Mouse (Mus musculus) heart, adult 11 months (tissue): ENCODE data around the gene Apc2.

Experiments used
- DNase-seq: peaks from one replicate; pipeline ENCODE4 v3.0.0; 2022

Gene Apc2

DNA sequence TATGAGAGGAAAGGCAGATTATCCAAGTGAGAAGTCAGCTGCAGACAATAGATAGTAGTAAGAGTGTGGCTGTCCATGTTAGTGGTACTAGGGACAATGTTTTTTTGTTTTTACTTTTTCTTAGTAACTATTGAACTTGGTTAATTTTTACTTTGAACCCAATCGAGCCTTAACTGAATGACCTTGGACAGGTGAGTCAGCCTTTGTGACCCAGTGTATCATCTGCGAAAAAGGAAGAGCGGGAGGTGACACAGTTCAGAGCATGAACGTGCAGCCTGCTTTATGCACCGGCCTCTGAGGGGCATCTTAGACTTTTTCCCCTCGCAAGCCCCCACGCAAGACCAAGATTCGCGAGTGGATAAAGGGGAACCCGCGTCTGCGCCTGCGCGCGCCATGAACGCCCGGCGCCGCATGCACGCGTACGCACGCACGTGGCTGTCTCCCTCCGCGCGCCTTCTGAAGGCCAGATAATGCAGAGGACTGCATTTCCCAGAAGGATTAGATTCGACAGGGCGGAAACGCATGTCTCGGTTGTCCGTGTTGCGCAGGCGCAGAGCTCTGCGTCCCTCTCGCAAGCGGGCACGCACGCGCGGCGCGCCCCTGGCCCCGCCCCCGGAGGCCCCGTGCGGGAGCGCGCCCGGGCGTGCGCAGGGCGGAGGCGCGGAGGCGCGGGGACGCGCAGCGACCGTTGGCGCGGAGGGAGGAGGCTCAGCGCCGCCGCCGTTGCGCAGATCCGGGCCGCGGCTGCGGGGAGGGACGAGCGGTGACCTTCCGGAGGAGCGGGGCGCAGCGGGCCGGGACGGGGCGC lies 31.2 kb upstream of the Apc2 start:
- DNase-seq = peak; percentile 100

DNA sequence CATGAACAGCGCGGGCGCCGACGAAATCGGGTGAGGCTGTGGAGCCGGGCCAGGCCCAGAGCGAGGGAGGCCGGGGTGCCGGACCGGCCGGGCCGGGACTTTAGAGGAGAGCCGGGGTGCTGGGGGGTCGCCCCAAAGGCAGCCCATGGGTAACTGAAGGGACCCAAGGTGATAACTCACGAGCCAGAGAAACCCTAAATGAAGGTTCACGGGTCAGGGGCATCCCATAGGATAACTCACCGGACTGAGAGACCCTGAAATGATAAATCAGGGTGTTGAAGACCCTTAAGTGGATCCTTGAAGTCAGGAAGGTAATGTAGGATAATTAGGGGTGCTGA lies 30.7 kb upstream of the Apc2 start:
- DNase-seq = no peak

DNA sequence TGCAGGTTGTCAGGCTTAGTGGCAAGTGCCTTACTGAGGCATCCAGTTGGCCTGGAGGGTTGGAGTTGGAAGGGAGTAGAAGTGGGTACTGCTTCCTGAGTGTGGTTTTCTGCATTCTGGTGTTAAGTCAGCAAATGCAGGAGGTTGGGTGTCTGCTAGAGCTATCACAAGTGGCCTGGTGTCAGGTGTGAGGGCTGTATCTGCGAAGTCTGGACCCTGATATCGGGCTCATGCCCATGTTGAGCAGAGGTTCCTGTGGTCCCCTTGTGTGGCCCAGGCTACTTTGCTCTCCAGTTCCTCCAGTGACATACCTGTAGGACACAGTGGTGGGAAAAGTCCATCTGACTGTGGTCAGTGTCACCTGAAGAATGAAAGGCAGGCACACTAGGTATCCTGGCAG lies 25.7 kb upstream of the Apc2 start:
- DNase-seq = no peak

DNA sequence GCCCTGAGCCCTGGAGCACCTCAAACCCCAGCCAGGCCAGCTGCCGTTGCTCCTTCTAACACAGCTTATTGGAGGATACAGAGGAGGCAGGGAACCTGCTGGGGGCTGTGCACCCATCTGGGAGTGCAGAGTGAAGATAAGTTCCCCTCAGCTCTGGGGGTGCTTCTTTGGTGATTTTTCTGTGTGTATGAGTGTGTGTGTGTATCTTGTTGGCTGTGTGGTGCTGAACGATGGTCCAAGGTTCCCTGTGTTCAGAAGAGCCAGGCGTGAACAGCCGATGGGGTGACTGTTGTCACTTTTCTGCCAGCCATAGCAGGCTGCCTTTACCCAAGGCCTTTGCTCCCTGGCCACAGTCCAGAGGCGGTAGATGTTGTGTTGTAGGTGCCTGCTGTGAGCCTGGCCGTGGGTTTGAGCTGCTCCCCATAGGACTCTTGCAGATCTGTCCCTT lies 25.0 kb upstream of the Apc2 start:
- DNase-seq = peak; percentile 94

DNA sequence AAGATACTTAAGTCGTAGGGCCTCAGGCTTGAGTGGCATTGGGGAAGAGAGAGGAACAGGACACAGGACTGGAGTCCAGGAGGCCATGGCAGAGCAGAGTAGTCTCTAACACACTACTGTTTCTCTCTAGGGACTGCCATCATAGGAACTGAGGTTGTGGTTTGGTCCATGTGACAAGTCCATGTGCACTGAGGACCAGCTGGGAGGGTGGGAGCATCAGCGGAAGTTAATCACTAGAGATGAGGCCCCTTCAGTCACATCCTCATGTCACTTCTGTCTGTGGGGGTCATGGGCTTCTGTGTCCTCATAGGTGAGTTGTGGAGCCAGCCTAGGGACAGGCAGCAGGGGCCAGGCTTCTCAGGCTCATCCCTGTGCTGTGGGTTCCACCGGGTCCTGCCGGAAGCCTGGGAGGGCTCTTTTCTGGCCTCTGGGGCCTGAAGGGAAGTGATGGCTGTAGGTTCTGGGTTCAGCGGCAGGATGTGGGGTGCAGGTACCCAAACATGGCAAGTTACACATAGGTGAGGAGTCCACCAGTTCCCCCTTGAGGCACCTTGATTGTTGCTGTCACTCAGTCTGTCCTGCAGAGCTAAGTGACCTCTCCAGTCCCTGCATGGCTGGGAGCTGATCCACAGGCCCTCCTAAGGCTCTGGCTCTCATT lies 24.5 kb upstream of the Apc2 start:
- DNase-seq = peak; percentile 94

DNA sequence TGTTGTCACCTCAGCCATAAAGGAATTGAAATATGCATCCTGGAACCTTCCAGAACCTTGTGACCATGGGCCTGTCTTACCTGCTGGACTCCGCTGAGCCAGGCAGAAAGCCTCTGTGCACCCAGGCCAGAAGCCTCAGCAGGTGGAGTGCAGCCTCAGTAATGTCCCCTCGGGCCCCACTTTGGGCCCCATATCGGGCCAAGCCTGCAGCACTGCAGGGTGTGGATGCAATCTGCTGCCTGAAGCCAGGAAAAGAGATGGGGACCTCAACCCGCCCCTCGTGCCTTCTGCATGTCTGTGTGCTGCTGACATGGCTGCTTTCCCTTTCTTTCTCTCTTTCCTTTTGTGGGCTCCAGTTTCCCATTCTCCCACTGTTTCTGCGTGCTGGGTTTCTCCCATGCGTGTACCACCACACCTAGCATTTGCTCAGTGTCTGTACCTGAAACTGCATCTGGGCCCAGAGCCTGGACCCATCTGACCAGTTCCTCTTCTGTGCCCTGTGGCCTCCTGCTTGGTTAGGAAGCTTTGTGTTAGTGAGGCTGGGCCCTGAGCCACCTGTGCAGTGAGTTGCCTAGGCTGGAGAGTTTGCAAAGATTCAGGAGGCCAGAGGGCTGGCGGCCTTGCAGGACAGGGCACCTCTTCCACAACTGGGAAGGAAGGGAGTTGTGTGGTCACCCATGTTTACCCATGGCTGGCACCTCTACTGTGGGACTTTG lies 23.7 kb upstream of the Apc2 start:
- DNase-seq = no peak

DNA sequence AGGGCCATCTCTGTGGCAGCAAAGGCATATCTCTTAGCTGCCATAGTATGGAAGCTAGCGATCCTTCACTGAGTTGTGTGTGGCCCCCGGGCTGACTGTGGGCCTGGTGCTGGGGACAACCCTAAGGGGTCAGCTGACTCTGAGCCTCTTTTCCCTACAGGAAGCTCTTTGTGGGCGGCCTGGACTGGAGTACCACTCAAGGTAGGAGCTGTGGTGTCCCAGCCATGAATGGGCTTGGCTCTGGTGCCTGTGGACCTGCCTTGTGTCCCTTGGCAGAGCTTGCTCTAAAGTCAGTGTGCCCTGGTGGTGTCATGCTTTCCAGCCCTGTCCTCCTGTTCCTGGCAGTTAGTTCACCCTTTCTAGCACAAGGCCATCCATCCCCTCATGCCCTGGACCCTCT lies 21.9 kb upstream of the Apc2 start:
- peak; percentile 94 for DNase-seq

DNA sequence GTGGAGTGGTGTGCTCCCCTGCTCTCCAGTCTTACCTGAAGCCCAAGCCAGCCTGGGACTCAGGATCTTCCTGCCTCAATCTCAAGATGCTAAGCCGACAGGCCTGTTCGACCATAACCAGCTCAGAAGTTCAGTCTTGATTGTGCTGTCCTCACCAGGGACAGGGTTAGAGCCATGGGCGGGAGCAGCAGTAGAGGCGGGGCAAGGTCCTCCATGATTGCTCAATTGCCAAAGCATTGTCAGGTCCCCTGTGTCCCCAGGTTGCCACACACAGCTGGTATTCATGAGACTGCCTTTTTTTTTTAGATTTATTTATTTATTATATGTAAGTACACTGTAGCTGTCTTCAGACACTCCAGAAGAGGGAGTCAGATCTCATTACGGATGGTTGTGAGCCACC lies 19.5 kb upstream of the Apc2 start:
- no peak for DNase-seq

DNA sequence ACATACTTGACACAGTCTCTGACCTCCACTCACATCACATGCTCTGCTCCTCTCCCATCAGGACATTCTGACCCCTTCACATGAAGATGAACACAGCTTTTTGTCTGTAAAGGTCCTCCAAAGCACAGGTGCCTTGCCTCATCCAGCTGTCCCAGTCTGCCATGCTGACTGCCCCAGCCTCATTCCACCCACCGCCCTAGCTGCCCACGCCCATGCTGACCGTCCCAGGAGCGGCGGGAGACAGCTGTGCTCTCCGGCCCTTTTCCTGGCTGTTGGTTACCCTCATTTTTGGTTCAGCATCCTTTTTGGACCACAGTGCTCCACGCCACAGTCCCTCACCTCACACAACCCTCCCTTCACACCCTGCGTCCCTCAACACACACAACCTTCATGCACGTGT lies 17.4 kb upstream of the Apc2 start:
- no peak for DNase-seq

DNA sequence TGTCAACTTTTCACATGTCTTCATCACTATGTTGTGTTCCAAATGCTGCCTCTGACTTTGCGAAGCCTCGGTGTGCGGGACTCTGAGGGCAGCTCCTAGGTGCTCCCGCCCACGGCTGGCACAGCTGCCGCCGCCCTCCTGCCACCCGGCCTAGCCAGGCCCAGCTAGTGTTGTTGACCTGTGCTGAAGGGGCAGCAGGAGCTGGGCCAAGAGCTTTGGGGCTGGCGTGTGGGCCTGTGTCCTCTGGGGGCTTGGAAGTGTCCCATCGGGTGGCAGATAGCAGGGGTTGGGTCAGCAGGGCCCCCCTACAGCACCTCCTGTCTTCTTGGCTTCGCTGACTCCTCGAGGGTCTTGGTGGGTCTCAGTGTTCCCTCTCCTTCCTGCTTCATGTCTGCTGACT lies 16.5 kb upstream of the Apc2 start:
- DNase-seq = peak; percentile 93

DNA sequence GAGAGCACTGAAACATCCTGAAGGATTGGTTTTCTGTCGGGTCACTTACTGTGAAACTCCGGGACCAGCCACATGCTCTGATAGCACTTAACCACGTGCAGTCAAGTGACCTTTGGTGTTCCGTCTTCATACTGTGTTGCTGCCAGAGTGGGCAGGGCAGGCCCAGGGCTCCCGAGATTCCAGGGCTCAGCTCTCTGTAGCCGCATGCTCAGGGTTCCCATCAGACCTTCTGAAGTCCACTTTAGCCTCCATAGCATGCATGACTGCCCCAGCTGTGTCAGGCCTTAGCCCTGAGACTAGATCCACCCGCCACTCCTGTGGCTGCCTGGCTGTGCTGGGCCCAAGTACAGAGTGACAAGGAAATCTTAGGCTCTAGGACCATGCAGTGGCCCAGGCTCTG lies 14.5 kb upstream of the Apc2 start:
- DNase-seq = peak; percentile 98

DNA sequence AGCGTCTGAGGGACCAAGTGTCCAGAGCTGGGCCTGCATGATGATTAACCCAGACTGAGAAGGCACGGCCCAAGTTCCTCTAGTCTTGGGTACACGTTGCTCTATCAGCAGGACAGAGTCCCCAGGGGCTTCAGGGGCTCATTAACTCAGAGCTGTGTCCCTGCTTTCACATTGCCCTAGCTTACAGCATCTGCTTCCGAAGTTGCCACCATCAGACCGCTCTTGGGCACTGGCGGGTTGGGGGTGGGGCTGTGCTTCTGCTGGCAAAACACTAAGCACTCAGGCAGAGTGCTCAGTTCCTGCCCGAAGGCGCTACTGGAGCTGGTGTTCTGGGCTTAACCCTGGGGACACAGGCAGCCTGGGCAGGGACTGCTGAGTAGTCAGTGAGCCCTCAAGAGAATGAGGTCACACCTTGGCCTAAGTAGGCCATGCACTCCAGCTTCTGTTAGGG lies 13.8 kb upstream of the Apc2 start:
- DNase-seq = no peak

DNA sequence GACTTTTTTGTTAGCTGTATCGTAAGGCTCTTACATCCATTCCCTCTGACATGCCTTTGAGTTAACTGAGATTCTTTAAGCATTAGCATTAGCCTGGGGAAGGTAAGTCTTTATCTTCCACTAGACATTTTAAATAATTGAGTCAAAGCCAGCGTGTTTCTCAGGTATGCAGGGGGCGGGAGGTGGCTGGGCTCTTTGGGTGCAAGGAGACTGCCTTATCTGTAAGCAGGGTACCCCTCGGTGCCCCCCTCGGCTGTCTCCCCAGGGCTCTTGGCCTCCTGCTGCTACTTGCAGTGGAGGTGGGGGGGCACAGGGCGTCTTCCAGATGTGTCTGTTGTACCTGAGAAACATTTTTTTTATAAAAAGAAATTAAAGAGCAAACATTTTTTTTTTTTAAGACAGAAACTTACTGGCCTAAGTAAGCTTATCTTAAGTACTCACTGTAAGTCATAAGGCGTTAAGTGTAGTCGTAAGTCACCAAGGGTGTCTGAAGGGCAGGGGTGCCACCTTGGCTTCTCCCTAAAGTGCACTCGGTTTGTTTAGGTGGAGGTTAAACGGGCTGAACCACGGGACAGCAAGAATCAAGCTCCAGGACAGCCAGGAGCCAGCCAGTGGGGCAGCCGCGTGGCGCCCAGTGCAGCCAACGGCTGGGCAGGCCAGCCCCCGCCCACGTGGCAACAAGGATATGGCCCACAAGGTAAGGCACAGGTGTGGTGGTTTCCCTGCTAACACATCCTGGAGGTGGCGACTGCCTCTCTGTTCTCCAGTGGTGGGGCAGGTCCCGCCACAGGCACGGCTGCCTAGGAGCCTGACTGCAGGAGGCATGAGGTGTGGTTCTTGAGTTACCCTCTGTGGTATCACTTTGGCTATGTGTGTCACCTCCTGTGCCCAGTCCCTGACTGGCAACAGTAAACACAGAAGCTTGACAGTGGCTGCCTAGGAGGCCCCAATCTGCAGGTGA lies 13.0 kb upstream of the Apc2 start:
- no peak for DNase-seq

DNA sequence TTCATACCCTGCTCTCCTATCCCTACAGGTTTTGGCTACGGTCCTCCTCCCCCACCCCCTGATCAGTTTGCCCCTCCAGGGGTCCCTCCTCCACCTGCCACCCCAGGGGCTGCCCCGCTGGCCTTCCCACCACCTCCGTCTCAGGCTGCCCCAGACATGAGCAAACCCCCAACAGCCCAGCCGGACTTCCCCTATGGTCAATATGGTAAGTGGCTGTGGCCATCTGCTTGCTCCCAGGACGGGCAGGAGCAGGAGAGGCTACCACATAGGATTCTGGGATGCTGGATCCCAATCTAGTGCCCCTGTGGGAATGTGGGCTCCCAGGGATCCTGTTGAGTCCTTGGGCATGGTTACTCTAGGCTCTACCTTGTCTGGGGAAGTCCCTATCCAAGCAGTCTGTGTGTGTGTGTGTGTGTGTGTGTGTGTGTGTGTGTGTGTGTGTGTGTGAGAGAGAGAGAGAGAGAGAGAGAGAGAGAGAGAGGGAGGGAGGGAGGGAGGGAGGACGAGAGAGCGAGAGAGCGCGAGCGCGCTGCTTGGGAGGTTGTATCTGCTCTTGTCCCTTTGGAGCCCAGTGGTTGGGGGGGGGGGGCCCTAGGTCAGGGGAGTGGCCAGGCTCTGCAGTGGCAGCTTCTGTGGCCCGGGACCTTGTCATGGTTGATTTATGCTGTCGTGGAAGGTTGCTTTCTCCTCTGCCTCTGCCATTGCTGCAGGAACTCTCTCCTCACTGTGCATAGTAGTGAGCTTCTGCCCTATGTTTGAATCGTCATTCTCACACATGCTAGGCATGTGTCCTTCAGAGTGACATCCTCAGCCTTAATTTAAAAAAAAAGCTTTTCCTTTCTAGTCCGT lies 10.3 kb upstream of the Apc2 start:
- no peak for DNase-seq

DNA sequence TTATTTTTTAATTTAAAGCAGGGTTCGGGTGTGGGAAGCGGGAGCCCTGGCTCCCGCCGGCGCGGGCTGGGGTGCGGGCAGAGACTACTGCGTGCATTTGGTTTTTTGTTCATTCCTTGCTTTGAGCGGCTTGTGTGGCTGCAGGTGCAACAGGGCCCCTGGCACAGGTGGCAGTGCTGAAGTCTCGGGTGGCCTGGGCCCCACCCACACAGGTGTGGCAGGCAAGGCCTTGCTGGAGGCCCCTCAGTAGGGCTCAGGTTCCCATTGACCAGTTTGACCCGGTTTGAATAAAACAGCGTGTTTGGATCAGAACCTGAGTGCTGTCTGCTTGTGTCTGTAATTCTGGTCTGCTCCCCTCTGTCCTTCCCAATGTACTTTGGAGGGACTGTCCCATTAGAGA lies 7.7 kb upstream of the Apc2 start:
- no peak for DNase-seq

DNA sequence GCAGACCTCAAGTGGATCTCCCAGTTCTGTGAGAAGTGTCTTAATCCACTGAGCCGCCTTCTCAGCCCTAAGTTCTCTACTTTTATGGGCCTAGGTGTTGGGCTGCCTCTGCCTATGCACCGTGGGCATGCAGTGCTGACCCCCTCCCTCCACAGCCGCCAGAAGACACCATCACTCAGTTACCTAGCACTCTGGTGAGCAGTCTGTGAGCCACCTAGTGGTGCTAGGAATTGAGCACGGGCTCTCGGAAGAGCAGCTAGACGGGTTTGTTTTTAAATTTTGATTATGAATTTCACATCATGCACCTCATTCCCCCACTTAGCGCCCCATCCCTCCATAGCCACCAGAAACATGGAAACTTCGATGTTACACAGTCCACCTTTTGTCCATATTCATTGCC lies 7.1 kb upstream of the Apc2 start:
- no peak for DNase-seq

DNA sequence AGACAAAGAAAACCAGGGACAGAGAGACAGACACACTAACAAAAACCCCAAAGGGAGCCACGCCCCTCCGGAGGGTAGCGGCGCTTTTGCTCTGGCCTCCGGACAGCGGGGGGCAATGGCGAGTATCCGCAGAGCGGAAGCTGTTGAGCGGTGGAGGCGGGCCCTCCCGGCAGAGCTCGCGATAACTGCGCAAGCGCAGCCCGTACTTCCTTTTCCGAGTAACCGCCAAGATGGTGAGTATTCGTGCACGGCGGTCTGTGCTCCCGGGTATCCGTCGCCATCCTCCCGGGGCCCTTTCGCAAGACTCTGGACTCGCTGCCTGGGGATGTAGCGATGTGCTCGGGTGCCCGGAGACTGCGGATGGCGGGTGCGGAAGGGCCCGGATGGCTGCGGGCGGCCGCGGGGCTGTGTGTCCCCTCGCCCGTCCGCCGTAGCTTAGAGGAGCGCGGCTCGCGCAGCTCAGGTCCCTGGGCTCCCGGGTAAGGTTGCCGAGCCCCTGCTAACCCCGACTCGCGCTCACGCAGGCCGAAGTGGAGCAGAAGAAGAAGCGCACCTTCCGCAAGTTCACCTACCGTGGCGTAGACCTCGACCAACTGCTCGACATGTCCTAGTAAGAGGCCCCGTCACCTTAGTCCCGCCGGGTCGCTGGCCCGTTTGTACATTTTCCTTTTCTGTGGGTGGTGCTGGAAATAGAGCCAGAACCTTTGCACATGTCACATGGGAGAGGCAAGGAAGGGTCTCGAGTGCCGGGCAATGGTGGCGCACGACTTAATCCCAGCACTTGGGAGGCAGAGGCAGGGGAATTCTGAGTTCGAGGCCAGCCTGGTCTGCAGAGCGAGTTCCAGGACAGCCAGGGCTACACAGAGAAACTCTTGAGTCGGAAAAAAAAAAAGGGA lies 3.3 kb upstream of the Apc2 start, which contains the start of gene Rps15:
TSS of gene Rps15 (plus strand) at position 203 of the 896 bp plus-strand sequence.
- DNase-seq = peak; percentile 99

DNA sequence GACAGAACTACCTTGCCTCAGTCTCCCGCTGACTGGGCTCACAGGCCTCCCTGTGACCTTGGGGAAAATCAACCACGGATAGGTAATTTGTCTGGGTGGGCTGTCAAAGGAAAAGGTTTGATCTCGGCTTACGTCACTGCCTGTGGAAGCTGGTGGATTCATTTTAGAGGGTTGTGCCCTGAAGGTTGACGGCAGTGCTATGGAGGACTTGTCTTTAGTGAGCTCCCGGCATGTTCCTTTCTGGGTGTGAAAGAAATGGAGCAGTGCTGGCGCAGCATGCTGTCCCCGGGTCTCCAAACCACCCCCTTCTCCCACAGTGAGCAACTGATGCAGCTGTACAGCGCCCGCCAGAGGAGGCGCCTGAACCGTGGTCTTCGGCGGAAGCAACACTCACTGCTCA lies 2.5 kb upstream of the Apc2 start:
- no peak for DNase-seq

DNA sequence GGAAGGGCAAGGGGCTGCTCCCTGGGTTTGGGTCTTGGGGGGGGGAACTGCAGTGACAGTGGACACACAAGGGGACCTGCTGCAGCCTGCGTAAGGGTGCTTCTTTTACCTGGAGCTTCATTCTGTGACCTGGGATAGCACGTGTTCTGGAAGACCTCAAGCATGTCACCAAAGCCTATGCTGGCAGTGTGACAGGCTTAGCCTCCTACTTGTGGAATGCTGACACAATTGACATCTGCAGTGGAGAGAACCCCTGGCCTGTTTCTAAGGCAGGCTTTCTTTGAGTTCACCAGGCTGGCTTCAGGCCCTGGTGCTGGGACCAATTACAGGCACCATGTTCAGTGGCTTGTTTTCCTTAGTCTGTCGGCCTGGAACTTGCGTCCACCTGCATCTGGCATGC lies 1.5 kb upstream of the Apc2 start:
- DNase-seq = no peak

DNA sequence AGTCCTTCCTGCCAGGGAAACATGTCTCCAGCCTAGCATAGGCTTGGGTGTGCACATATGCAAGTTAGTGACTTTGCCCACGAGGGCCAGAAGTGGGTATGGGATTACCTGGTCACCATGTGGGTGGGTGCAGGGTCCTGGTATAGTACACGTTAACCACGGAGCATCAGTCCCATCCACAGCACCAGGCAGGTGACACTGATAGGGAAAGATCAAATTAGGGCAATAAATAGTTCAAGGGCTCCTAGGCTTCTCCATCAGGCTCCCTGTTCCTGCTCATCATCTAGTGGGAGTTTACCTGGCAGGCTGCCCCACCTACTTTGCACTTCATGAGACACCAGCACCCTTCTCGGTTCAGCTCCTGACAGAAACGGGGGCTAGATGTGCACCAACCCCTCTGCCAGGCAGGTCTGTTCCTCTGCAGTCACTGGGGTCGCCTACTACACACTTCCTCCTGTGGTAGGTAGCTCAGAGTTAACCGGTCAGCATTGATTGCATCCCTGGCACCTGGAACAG lies 931 bp upstream of the Apc2 start:
- no peak for DNase-seq
